Mouse (Mus musculus) erythroblast, embryonic 14.5 days (primary cell): Measurements from ENCODE around the gene Atp6v0b.

Source experiments
- GATA1 ChIP-seq: IDR thresholded peaks from 2 replicates; pipeline ENCODE4 v1.6.1; 2012; ENCODE audit warnings: low read length, inconsistent platforms, mixed read lengths
- TAL1 ChIP-seq: IDR thresholded peaks from 3 replicates; pipeline ENCODE4 v1.6.1; 2012; ENCODE audit warnings: low read length, inconsistent platforms, mixed read lengths

DNA sequence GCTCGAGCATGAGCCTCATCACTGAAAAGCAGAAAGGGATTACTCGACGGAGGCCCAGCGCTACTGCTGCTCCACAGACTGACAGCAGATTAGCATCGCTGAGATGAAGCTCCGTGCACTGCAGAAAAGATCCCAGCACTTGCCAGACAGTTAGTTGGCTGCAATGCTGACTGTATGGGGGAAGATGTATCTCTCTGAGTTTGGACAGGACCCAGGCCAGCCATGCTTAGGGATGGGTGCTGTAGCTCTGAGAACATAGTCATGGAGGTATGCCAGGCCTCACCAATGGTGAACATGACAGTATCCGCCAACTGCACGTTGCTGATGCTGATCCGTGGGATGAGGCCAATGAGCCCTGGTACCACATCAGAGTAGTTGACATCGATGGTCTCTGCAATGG, 17.0 kb upstream of the Atp6v0b start:
- TF ChIP-seq GATA1: no peak
- TF ChIP-seq TAL1: no peak
